Mouse (Mus musculus): ENCODE measurements around the gene Cbx5. TPM values are rescaled to one million over a fixed set of nuclear protein-coding genes. Genes with fewer than 3 reads are reported as not detected.

The Cbx5 gene
- total RNA-seq, 1 experiment = 226 TPM

DNA sequence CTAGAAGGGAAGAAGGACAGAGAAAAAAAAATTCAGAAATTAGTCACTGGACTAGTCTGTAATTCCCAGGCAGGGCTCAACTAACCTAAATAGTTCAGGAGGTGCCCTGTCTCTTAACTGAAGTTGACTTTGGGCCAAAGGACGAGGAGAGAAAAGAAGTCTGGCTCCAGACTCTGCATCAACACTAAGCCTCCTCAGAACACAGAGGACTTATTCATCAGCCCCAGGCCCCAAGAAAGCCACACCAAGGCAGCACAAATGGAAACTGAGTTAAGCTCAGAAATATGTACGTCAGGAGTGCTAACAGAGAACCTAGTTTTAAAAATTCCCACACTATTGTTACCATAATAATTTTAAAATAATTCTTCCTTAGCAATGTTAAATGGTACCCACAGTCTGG, 25.5 kb downstream of the Cbx5 start:
- Histone ChIP-seq H3K27ac (ENCODE audit: insufficient read depth, low read depth, low read length, poor library complexity, severe bottlenecking) (peak overlapping the region; percentile 90; the same call in 1 of the 2 replicates), H3K4me1 (ENCODE audit: control insufficient read depth in 2 of 2, insufficient read depth in 2 of 2, low read length in 2 of 2, poor library complexity in 1 of 2) (peaks cover 9 to 10% of the 10 kb centered on the region in 2 experiments), H3K9ac (ENCODE audit: insufficient read depth, low read depth, low read length, poor library complexity, severe bottlenecking) (peak overlapping the region; percentile 67; the same call in 1 of the 2 replicates), H3K36me3 (ENCODE audit: control insufficient read depth, insufficient read depth, low read length, poor library complexity, severe bottlenecking) (peaks cover 23% of the 10 kb centered on the region), H3K4me3 (ENCODE audit: insufficient read depth in 1 of 2, low read depth in 1 of 2, low read length in 2 of 2, poor library complexity in 1 of 2, severe bottlenecking in 1 of 2) (peak overlapping the region; percentile 47 to 53), H3K9me3 (ENCODE audit: control insufficient read depth, insufficient read depth, low read depth, low read length) (no peaks in the 10 kb centered on the region)
- in situ Hi-C loops (cut with MboI; ENCODE audit: low sequenced_read_pairs in 2 of 2, unreplicated experiment in 2 of 2) = no loop called here
- TF ChIP-seq HCFC1 (IDR thresholded peaks at IDR 0.05; ENCODE audit: borderline replicate concordance, insufficient read depth, low read length) (no peak), MAFK (IDR thresholded peaks at IDR 0.05; ENCODE audit: insufficient read depth, low read depth, low read length) (no peak), ZC3H11A (IDR thresholded peaks at IDR 0.05; ENCODE audit: borderline replicate concordance, low read depth, low read length) (no peak), CHD2 (IDR thresholded peaks at IDR 0.05; ENCODE audit: low read depth, low read length) (no peak), ZNF384 (IDR thresholded peaks at IDR 0.05; ENCODE audit: low read depth, low read length) (no peak)
- DNase-seq (ENCODE audit: low read depth, low spot score) = no peak

DNA sequence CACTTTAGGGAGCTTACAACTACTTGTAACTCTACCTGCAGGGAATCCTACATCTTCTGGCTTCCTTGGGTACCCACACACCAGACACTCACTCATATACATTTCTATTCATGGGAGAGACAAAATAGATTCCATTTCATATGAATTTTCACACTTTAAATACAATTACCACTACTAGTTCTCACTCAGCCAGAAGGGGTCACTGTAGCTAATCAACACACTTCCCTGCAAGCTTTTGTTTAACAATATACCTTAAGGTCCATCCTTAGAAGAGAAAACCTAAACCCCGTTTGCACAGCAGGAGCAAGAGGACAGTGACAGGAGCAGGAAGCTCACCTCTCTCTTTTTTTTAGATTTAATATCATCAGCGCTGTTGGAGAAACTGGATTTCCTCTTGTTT, 34.5 kb downstream of the Cbx5 start:
- peaks cover 32% of the 10 kb centered on the region for H3K36me3 ChIP-seq (ENCODE audit: control insufficient read depth, insufficient read depth, low read length, poor library complexity, severe bottlenecking)
- no peak overlapping the region for H3K27ac ChIP-seq (ENCODE audit: insufficient read depth, low read depth, low read length, poor library complexity, severe bottlenecking)
- in situ Hi-C loops (cut with MboI; ENCODE audit: low sequenced_read_pairs in 2 of 2, unreplicated experiment in 2 of 2) = no loop called here
- no peak overlapping the region for H3K4me3 ChIP-seq (ENCODE audit: insufficient read depth in 1 of 2, low read depth in 1 of 2, low read length in 2 of 2, poor library complexity in 1 of 2, severe bottlenecking in 1 of 2)
- peaks cover 0 to 4% of the 10 kb centered on the region in 2 experiments; a peak in 1 of 4 replicates for H3K4me1 ChIP-seq (ENCODE audit: control insufficient read depth in 2 of 2, insufficient read depth in 2 of 2, low read length in 2 of 2, poor library complexity in 1 of 2)
- no peak for TF ChIP-seq ZC3H11A (IDR thresholded peaks at IDR 0.05; ENCODE audit: borderline replicate concordance, low read depth, low read length)
- H3K9me3 ChIP-seq (ENCODE audit: control insufficient read depth, insufficient read depth, low read depth, low read length) = no peaks in the 10 kb centered on the region
- DNase-seq (ENCODE audit: low read depth, low spot score) = no peak
- no peak overlapping the region for H3K9ac ChIP-seq (ENCODE audit: insufficient read depth, low read depth, low read length, poor library complexity, severe bottlenecking)

- H3K9ac ChIP-seq (ENCODE audit: insufficient read depth, low read depth, low read length, poor library complexity, severe bottlenecking) = no peak overlapping the region
- DNase-seq (ENCODE audit: low read depth, low spot score) = no peak
- in situ Hi-C loops (cut with MboI; ENCODE audit: low sequenced_read_pairs in 2 of 2, unreplicated experiment in 2 of 2) = no loop called here
- no peak overlapping the region for H3K4me3 ChIP-seq (ENCODE audit: insufficient read depth in 1 of 2, low read depth in 1 of 2, low read length in 2 of 2, poor library complexity in 1 of 2, severe bottlenecking in 1 of 2)
- H3K9me3 ChIP-seq (ENCODE audit: control insufficient read depth, insufficient read depth, low read depth, low read length) = no peaks in the 10 kb centered on the region
- H3K4me1 ChIP-seq (ENCODE audit: control insufficient read depth in 2 of 2, insufficient read depth in 2 of 2, low read length in 2 of 2, poor library complexity in 1 of 2) = 0 out of 4 replicates have a peak, but pooled peaks cover 0 to 2% of the 10 kb centered on the region in 2 experiments
- no peak overlapping the region for H3K27ac ChIP-seq (ENCODE audit: insufficient read depth, low read depth, low read length, poor library complexity, severe bottlenecking)
- TF ChIP-seq MAFK (IDR thresholded peaks at IDR 0.05; ENCODE audit: insufficient read depth, low read depth, low read length) = no peak
- TF ChIP-seq ZC3H11A (IDR thresholded peaks at IDR 0.05; ENCODE audit: borderline replicate concordance, low read depth, low read length) = no peak
- no peak for TF ChIP-seq CHD2 (IDR thresholded peaks at IDR 0.05; ENCODE audit: low read depth, low read length)
- no peak for TF ChIP-seq HCFC1 (IDR thresholded peaks at IDR 0.05; ENCODE audit: borderline replicate concordance, insufficient read depth, low read length)
- no peak for TF ChIP-seq ZNF384 (IDR thresholded peaks at IDR 0.05; ENCODE audit: low read depth, low read length)
- H3K36me3 ChIP-seq (ENCODE audit: control insufficient read depth, insufficient read depth, low read length, poor library complexity, severe bottlenecking) = peaks cover 34% of the 10 kb centered on the region
Observed at GRCm38 (mm10) chr15:103202088-103202793, 37.4 kb downstream of the Cbx5 start.

- H3K4me1 ChIP-seq (ENCODE audit: control insufficient read depth in 2 of 2, insufficient read depth in 2 of 2, low read length in 2 of 2, poor library complexity in 1 of 2) = no peaks in the 10 kb centered on the region
Observed at GRCm38 (mm10) chr15:103197785-103198184, 41.8 kb downstream of the Cbx5 start.

More at GRCm38 (mm10) chr15:103197785-103198184, 41.8 kb downstream of the Cbx5 start:
- no peak overlapping the region for H3K9ac ChIP-seq (ENCODE audit: insufficient read depth, low read depth, low read length, poor library complexity, severe bottlenecking)
- peaks cover 17% of the 10 kb centered on the region for H3K36me3 ChIP-seq (ENCODE audit: control insufficient read depth, insufficient read depth, low read length, poor library complexity, severe bottlenecking)
- no peak for TF ChIP-seq MAFK (IDR thresholded peaks at IDR 0.05; ENCODE audit: insufficient read depth, low read depth, low read length)
- no peak for TF ChIP-seq ZNF384 (IDR thresholded peaks at IDR 0.05; ENCODE audit: low read depth, low read length)
- TF ChIP-seq HCFC1 (IDR thresholded peaks at IDR 0.05; ENCODE audit: borderline replicate concordance, insufficient read depth, low read length) = no peak
- TF ChIP-seq CHD2 (IDR thresholded peaks at IDR 0.05; ENCODE audit: low read depth, low read length) = no peak
- TF ChIP-seq ZC3H11A (IDR thresholded peaks at IDR 0.05; ENCODE audit: borderline replicate concordance, low read depth, low read length) = no peak
- in situ Hi-C loops (cut with MboI; ENCODE audit: low sequenced_read_pairs in 2 of 2, unreplicated experiment in 2 of 2) = no loop called here
- DNase-seq (ENCODE audit: low read depth, low spot score) = no peak
- no peak overlapping the region for H3K4me3 ChIP-seq (ENCODE audit: insufficient read depth in 1 of 2, low read depth in 1 of 2, low read length in 2 of 2, poor library complexity in 1 of 2, severe bottlenecking in 1 of 2)
- no peaks in the 10 kb centered on the region for H3K9me3 ChIP-seq (ENCODE audit: control insufficient read depth, insufficient read depth, low read depth, low read length)
- H3K27ac ChIP-seq (ENCODE audit: insufficient read depth, low read depth, low read length, poor library complexity, severe bottlenecking) = no peak overlapping the region

Data from ES-E14 (cell line).